Mouse (Mus musculus) mesoderm, embryonic 11.5 days (tissue): Measurements from ENCODE around the gene Ank.

ENCODE experiments used
- DNase-seq: peaks from one replicate; pipeline ENCODE4 v3.0.0-alpha.2; 2012; ENCODE audit warnings: low read depth, low spot score

Gene Ank

DNA sequence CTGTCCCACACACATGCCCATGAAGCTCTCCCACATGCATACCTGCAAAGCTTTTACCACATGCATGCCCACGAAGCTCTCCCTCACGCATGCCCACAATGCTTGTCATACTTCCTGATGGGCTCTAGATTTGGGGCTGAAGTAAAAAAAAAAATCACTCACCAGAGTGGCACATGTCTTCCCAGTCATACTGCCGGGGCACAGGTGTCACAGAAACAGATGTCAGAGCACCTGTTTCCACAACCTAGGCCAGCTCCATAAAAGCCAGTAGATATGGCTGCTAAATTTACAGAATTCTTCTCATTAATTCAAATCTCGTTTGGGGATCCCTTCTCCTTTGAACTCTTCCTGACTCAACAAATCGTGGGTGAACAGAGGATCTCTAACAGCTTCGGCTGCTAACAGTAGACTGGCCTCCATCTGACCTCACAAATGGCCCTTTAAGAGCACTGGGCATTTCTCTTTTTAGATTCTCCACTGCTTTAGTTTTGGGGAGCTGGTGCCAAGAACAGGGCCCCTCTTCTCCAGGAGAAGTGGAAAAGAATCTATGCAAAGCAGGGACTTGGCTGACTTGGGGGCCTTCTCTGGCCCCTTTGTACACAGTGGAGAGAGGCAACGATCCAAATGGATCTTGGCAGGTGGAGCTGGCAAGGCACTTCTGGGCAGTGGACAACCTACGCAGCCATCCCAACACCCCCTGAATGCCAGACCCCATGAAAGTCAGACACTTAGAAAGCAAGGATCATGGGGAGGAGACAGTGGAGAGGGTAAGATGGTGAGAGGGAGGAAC, 108.7 kb downstream of the Ank start:
- no peak for DNase-seq

- no peak for DNase-seq
Observed at GRCm38 (mm10) chr15:27575932-27576331, 109.5 kb downstream of the Ank start.

DNA sequence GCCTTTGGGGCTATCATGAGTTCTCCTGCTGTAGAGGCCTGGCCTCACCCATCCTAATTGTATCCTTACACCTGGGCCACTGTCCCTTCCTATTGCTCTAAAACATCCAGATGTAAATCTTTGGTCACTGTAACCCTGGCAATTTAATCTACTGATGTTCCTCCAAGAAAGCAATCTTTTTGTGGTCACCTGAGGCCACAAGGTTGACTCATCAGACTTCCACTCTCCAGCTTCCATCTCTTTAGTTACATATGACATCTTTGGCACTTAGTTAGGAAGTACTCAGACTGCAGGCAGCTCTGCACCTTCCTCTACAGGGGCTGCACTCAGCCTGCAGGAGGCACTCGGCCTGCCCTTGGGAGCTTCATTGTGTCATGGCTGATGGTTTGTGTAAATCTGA, 110.4 kb downstream of the Ank start:
- no peak for DNase-seq

DNA sequence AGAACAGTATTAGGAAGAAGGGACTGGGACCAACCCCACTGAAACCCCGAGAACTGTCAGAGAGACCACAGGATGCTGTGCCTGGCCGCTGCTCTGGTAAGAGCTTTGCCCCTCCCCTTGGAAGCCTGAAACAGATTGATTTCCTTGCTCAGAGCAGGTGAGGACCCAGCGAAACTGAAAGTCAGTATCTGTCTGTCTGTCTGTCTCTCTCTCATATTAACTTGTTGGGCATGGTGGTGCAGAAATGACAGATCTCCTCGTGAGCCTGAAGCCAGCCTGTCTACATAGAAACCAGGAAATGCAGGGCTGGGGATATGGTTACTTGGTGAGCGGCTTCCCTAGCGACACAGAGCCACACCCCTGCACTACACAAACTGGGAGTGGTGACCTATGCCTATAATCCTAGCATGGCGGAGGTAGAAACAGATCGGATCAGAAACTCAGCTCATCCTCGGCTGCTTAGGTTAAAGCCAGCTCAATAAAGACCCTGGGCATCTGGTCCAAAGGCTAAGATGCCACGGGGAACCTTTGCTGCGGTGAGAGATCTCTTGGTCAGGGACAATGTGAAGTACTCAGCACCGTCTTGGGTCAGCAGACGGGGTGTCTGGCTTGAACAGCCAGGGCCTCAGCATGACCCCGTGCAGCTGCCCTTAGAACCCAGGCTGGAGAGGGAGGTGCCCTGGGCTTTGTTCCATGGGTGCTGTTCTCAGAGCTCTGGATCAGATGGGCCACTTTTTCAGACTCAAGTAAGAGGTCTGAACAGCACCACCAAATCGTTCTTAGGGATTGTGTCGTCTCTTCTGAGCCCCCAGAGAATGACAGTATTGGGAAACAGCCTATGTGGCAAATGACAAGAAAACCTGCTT, 111.7 kb downstream of the Ank start:
- DNase-seq: no peak

DNA sequence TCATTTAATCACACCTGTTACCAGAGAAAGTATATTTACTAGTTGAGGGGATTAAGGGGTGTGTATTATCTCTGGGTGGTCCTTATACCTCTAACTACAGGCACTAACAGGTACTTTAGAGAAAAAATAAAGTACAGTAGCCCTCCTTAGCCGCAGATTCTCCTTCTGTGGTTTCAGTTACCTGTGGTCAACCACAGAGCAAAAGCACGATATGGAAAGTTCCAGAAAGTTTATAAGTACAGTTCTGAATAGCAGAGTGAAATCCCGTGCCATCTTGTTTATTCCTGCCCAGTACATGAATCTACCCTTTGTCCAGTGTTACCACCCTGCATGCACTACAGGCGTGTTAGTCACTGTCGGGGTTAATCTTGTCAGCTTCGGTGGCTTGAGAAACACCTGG, 112.4 kb downstream of the Ank start:
- no peak for DNase-seq

DNA sequence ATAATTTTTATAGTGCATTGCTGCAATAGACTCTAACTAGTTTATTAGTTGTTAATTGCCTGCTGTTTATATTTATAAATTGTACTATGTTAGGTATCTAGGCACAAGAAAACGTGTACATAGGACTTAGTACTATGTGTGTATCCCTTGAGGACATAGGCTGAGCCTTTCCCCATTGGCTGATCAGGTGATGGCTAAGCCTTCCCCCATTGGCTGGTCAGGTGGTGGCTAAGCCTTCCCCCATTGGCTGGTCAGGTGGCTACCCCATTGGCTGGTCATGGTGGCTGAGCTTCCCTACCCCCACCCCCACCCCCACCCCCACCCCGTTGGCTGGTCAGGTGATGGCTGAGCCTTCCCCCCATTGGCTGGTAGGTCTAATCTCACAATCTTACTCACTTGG, 113.4 kb downstream of the Ank start:
- no peak for DNase-seq

DNA sequence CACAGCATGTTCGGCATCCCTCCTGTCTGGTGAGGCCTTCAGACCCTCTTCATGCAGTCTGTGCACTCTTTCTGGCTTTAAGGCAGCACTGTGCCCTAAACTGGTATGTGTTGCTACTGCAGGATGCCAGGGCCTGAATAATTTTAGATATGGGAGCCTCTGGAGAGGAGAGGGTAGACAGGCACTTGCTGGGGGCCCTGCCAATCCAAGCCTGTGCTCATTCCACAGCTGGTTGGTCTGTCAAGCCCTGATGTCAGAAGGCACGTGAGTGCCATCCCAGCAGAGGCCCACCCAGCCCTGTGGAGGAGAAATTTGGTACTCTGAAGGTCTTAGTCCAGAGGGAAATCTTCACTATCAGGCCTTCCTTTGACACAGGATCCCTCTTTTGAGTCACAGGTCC, 114.3 kb downstream of the Ank start:
- no peak for DNase-seq

- peak; percentile 53 for DNase-seq
Observed at GRCm38 (mm10) chr15:27581640-27582039, 115.2 kb downstream of the Ank start.

GRCm38 (mm10) chr15:27582428-27582827, 116.0 kb downstream of the Ank start:
- no peak for DNase-seq

GRCm38 (mm10) chr15:27583042-27583441, 116.6 kb downstream of the Ank start:
- DNase-seq: peak; percentile 46

DNA sequence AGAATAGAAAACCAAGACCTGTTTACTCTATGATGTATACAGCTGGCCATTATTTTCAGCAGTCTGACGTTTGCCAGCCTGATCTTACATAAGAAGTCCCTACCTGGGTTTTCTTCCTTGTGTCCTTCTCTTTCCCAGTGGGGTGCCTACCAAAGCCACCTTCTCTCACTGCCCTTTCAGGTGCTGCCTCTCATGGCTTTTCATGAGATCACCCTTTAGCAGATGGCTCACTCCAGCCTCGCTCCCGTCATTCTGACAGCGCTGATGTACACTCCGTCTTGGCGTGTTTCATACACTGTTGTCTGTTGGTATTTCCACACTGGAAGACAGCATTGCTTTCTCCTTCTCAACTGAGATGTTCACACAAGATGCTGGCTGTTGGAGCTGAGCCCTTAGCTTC, 117.1 kb downstream of the Ank start:
- DNase-seq: no peak

DNA sequence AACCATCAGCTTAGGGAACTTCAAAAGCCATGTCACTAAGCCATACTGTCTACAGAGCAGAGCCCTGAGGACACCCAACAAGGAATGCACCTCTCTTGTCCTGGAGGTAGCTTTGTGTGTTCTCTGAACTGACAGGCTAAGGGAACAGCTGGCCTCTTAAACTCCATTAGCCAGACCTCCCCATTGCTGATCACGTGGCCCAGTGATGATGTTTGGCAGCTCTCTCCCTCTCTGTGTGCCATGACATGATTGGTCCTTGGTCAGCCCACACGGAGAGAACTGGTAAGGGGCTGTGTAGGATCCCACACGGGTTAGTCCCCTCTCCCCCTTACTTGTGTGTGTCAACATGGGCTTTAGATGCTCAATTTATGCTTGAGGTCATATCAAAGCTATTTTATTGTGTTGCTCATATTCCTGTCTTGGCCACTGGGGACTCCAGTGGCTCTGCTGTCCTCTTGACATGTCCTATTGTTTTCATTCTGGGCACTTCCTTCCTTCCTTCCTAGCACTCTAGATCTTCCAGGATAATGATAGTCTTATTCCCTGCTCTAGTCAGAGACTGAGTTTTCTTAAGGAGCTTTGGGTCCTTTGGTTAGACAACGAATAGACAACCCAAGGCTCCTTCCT, 119.1 kb downstream of the Ank start:
- no peak for DNase-seq

- DNase-seq: no peak
Observed at GRCm38 (mm10) chr15:27586093-27586480, 119.6 kb downstream of the Ank start.

DNA sequence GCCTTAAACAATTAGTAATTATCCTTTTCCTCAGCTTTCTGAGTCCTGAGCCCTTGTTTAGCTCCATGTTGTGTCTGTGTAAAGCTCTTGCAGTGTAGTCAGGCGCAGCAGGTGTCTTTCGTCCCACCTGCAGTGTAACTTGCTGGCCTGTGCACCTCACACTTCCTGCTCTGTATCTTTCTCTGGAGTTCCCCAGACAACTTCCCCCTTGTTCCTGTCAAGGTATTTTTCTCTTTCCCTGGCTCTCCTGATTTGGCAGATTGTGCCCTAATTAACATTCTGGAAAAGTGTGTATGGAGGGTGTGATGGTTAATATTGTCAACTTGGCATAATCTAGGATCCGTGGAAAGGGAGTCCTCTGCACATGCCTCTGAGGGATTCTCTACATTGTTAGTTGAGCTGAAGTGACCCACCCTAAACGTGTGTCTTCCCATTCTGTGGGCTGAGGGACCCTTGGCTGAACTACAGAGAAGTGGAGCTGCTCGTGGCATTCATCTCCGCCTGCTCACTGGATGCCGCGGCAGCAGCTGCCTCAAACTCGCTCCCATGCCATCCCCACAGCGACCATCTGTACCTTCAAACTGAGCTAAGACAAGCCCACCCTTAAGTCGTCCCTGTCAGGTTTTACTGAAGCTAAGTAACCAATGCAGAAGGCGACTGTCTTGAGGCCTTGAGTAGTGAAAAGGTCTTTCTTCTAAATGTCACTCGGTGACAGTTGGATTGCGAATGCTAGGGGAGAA, 121.8 kb downstream of the Ank start:
- DNase-seq: no peak

DNA sequence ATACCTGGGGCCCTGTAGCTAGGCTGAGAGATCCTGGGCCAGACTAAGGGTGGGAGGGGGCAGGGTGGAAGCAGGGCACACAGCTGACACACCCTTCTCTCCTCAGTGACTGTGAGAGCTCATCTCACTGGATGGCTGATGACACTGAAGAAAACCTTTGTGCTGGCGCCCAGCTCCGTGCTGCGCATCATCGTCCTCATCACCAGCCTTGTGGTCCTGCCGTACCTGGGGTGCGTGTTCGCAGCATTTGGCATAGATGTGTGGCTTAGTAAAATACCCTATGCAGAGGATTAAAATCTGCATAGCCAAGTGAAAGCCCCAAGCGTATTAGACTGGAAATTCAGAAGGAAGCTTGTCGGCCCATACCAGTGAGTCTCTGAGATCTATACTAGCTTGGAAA, 124.3 kb downstream of the Ank start:
- DNase-seq: no peak

DNA sequence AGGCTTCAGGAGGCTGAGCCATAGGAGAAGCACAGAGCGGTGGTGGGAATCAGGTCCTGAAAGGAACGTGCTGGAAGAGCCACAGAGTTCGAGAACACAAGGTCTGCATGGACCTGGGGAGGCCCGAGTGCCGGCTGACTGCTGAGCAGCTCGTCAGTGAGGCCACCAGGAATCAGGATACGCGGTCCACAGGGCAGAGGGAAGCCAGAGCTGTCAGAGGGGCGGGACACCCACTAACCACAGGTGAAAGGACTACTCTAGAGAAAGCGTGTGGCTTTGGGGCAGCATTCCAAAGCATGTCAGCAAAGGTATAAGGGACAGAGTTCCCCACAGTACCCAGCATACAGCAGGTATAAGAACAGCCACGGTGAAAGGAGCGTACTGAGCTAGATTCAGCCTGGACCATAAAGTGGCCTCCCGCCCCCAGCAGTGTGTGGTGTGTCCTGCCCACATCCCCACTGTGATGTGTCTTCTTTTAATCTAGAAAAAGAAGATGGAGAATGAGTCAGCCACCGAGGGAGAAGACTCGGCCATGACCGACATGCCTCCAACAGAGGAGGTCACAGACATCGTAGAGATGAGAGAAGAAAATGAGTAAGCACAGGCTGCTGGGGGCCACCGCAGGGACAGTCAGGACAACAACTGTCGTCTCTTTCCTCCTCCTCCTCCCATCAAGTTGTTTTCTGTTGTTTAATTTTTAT, 126.3 kb downstream of the Ank start:
- no peak for DNase-seq

- DNase-seq: no peak
Observed at GRCm38 (mm10) chr15:27593717-27594116, 127.2 kb downstream of the Ank start.

DNA sequence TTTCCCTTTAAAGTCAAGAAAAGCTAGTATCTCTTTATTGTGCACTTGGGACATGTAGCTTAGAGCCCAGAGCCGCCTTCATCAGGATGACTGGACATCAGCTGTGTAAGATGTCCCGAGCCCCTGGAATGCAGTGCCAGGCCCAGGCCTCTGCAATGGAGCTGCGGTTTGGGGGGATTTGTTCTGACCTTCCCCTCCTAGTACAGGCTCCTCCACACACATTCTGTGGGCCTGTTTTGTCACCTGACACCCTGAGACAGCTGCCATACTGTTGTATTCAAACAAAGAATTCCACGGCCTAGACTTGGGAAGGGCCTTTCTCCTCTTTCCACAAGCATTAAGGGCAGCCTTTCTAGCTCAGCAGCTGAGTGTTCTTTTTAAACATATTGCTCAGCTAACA, 128.5 kb downstream of the Ank start:
- peak; percentile 25 for DNase-seq

- no peak for DNase-seq
Observed at GRCm38 (mm10) chr15:27595560-27595959, 129.1 kb downstream of the Ank start.

DNA sequence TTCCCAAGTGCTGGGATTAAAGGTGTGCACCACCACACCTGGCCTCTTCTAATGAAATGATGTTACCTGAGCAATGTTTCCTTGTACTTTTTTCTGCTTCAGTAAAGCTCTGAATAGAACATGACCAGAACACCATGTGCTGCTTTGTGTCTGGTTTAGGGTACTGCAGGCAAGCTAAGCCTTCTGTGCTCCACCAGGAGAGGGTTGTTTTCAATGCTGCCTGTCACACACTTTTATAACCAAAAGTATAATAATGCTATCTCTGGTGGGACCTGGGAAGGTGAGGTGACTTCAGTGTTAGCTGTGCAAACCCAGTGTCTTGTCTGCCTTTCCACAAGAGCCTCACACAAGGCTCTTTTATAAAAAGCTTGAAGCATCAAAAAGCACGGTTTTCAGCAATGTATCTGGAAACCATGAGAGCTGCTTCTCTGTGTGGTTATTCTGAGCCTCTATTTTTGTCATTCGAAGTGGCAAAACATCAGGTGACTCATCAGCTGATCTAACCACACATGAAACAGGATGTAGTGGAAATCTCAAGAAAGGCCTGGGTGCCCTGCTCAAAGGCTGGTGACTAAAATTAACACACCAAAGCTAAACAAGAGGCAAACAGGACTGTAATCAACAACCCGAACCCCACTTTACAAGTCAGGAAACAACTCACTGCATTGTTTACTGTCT, 130.1 kb downstream of the Ank start:
- no peak for DNase-seq

GRCm38 (mm10) chr15:27597516-27597915, 131.0 kb downstream of the Ank start:
- DNase-seq: no peak
